Mouse (Mus musculus) bone marrow, adult 2 months (tissue): ENCODE measurements around the gene Borcs5. TPM values are rescaled to one million over a fixed set of nuclear protein-coding genes. Genes with fewer than 3 reads are reported as not detected.
"Not testable (repeated sequence)": the region's sequence is repeated elsewhere in the genome, so short reads cannot be mapped to it uniquely, and the experiment has no call there.

ENCODE experiments used
- H3K27ac ChIP-seq: fragments of 200-500 bp; 2 replicates; pipeline ENCODE4 v1.5.1; 2012; ENCODE audit warnings: low read depth, mild to moderate bottlenecking, control low read depth, inconsistent platforms, low read length; ENCODE audit not compliant: control insufficient read depth, poor library complexity, insufficient read depth
- H3K4me1 ChIP-seq: fragments of 200-500 bp; 2 replicates; pipeline ENCODE4 v1.6.1; 2011; ENCODE audit warnings: low read length; ENCODE audit not compliant: control insufficient read depth, insufficient read depth
- H3K4me3 ChIP-seq: fragments of 200-500 bp; replicated peaks from 2 replicates; pipeline ENCODE3; 2011; ENCODE audit warnings: mild to moderate bottlenecking, low read depth, low read length, control low read depth; ENCODE audit not compliant: control insufficient read depth
- CTCF ChIP-seq: fragments of 200-500 bp; IDR thresholded peaks from 2 replicates; pipeline ENCODE4 v1.5.1; 2011; ENCODE audit warnings: low read length, control low read depth; ENCODE audit not compliant: control insufficient read depth, insufficient read depth
- POLR2A ChIP-seq: fragments of 200-500 bp; IDR thresholded peaks from 2 replicates; pipeline ENCODE4 v1.6.1; 2011; ENCODE audit warnings: low read depth, mild to moderate bottlenecking, control low read depth, low read length, borderline replicate concordance; ENCODE audit not compliant: control insufficient read depth
- whole genome bisulfite sequencing: fragments of 180-500 bp; shearing (Covaris S2); methylation state at CpG from one replicate; pipeline ENCODE4 v1.1.7; 2018; 5-methylcytosine and 5-hydroxymethylcytosine counted together
- polyA plus RNA-seq: library from polyadenylated mRNA; stranded (reverse); fragments of >200 nt; gene quantifications from 2 replicates; pipeline ENCODE4 v1.2.4, GENCODE M21; 2011; ENCODE audit warnings: low replicate concordance; ENCODE audit not compliant: missing spikeins, insufficient read depth, insufficient read length

Gene Borcs5
- polyA plus RNA-seq, 1 experiment = 8.0 TPM

DNA sequence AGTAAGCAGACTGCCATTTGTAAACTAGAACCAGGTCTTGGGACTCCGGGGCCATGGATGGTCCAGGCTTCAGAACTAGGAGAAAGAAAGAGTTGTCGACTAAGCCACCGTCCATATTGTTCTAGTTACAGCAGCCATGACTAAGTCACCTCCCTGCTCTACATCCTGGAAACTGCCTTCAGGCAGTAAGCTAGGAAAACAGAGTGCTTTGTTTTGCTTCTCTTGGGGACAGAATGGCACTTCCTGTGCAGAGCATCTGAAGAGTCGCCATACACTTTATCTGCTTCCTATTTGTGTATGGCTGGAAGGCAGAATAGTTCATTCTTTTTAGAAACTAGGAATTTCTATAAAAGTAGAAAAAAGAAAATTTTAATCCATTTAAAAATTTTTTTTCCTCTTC is 17.2 kb downstream of the Borcs5 start:
- H3K27ac ChIP-seq = no peak overlapping the region
- TF ChIP-seq CTCF (no peak), POLR2A (no peak)
- H3K4me3 ChIP-seq = no peak overlapping the region
- WGBS = 78% methylated on average over 4 of the region's 4 CpGs
- peaks cover 1% of the 10 kb centered on the region; the same call in 1 of the 2 replicates for H3K4me1 ChIP-seq

DNA sequence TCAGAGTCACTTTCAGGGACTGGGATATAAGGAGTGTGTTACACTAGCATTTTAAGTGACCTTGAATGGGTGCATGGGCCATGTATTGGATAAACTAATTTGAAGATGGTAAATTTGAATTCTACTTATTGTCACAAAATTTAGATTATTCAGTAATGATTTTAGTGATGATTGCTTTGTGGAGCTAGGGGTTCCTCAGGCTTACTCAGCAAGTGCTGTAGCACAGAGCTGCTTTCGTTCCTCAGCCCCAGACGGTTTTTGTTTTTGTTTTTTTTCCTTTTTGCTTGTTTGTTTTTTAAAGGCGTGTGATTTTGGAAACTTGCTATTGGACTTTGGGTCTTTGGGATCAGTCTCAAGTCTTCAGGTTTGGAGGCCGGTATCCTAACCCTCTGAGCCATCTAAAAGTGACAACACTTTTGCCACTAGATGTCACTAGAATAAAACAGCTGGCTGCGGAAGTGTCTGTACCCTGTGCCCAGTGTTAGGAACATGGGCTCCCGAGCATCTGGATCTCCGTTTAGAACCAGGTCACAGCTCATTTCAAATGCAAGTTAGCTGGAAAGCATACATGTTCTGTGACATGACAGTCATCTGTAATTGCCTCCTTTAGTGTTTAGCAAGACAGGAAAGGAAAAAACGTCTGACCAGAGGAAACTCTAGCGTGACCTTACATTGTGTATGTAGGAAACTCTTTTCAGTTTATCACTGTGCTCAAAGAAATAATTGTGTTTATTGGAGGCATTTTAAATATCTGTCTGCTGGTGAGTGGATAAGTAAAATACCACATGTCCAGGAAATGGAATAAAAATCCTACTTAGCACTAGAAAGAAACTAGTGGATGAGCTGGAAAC is 20.0 kb downstream of the Borcs5 start:
- TF ChIP-seq CTCF (peak; percentile 52), POLR2A (no peak)
- Histone ChIP-seq H3K27ac (no peak overlapping the region), H3K4me3 (no peak overlapping the region), H3K4me1 (peaks cover 1% of the 10 kb centered on the region; the same call in 1 of the 2 replicates)
- 24% methylated on average over 9 of the region's 9 CpGs for WGBS

DNA sequence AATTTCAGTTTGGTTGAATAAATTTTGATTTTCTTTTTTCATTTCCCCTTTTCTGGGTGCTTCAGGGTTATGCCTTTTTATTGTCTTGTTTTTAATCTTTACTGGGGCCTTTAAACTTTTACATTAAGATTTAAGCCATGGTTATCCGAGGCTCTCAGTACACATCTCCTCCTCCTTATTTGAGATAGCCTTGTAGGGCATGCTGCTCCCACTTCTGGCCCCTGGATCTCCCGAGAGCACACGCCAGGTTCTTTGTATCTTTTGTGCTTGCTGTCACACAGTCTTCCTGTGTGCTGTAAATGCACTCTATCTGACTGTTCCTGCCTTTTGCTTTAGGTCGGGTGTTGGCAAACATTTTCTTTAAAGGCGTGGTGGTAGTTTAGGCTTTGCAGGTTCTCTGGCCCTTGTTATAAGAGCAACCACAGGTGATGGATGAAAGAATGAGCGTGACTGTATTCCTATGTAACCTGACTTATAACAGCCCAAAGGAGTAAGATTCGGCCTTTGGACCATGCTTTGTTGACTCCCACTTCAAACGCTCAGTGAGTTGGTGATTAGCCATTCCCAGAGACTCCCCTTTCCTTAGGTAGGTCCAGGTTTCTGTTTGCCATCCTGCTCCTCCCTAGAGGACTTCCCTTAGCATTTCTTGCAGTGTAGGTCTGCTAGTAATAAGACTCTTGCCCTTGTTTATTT is 21.6 kb downstream of the Borcs5 start:
- 63% methylated on average over 8 of the region's 8 CpGs for WGBS
- H3K4me3 ChIP-seq = no peak overlapping the region
- H3K27ac ChIP-seq = no peak overlapping the region
- peaks cover 1% of the 10 kb centered on the region; the same call in 1 of the 2 replicates for H3K4me1 ChIP-seq
- TF ChIP-seq CTCF (no peak), POLR2A (no peak)

GRCm38 (mm10) chr6:134664573-134664972 is 25.3 kb downstream of the Borcs5 start:
- TF ChIP-seq POLR2A = no peak
- TF ChIP-seq CTCF = no peak
- 71% methylated on average over 5 of the region's 5 CpGs for WGBS
- no peak overlapping the region for H3K4me3 ChIP-seq
- H3K4me1 ChIP-seq = peaks cover 1% of the 10 kb centered on the region; the same call in 1 of the 2 replicates
- H3K27ac ChIP-seq = no peak overlapping the region

GRCm38 (mm10) chr6:134665817-134666216 is 26.5 kb downstream of the Borcs5 start:
- no peak for TF ChIP-seq POLR2A
- no peak for TF ChIP-seq CTCF
- WGBS = 65% methylated on average over 9 of the region's 9 CpGs
- no peaks in the 10 kb centered on the region; the same call in 1 of the 2 replicates for H3K4me1 ChIP-seq

GRCm38 (mm10) chr6:134668519-134668918 is 29.2 kb downstream of the Borcs5 start:
- TF ChIP-seq POLR2A (no peak), CTCF (no peak)
- no peak overlapping the region for H3K27ac ChIP-seq
- WGBS = 22% methylated on average over 2 of the region's 2 CpGs

More at GRCm38 (mm10) chr6:134665817-134666216, 26.5 kb downstream of the Borcs5 start:
- H3K27ac ChIP-seq = no peak overlapping the region
- no peak overlapping the region for H3K4me3 ChIP-seq

GRCm38 (mm10) chr6:134669179-134669865 is 30.0 kb downstream of the Borcs5 start:
- TF ChIP-seq POLR2A = no peak
- TF ChIP-seq CTCF = no peak
- H3K4me3 ChIP-seq = no peak overlapping the region
- H3K4me1 ChIP-seq = peaks cover 3% of the 10 kb centered on the region; the same call in 1 of the 2 replicates
- no peak overlapping the region for H3K27ac ChIP-seq
- WGBS = 76% methylated on average over 6 of the region's 6 CpGs

More at GRCm38 (mm10) chr6:134668519-134668918, 29.2 kb downstream of the Borcs5 start:
- Histone ChIP-seq H3K4me3 (no peak overlapping the region), H3K4me1 (no peaks in the 10 kb centered on the region; the same call in 1 of the 2 replicates)

DNA sequence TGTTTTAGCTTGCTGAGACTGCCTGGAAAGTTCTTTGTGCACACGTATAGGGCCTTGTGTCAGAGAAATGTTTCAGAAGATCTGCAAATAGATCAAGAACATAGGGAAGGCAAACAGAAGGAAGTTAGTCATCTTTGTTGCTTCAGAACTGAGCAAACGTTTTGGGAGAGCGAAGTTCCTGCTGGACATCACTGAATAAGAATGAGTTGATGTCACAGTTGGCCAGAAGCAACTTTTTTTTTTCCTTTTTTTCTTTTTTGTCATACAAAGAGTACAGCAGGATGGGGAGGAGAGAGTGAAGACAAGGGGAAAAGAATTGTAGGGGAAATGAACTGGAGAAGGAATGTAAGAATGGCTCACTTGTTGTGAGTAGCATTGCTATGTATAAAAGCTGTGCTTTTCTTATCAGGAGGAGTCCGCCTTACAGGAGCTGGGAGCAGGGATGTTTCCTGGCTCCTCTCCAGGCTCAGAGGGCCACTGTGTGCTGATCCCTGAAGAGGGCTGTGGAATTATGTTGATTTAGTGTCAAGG is 31.6 kb downstream of the Borcs5 start:
- WGBS = 38% methylated on average over 4 of the region's 4 CpGs
- no peak for TF ChIP-seq CTCF
- no peak for TF ChIP-seq POLR2A

DNA sequence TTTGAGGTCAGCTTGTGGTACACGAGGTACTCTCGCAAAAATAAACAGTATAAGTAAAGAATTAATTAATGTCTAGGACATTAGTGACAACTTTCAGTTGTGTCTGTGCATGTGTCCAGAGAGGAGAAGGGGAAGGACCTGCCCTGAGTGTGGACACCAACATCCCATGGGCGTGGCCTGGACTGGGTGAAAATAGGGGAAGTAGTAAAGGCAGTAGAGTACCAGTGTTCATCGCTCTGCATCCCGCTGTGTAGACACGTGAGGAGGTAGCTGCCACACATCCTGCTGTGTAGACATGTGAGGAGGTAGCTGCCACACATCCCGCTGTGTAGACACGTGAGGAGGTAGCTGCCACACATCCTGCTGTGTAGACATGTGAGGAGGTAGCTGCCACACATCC is 34.4 kb downstream of the Borcs5 start:
- WGBS = 35% methylated on average over 8 of the region's 8 CpGs
- H3K4me1 ChIP-seq, H3K27ac ChIP-seq, H3K4me3 ChIP-seq: not testable (repeated sequence)

More for the DNA sequence above, 31.6 kb downstream of the Borcs5 start:
- H3K27ac ChIP-seq = no peak overlapping the region
- peaks cover 3% of the 10 kb centered on the region; the same call in 1 of the 2 replicates for H3K4me1 ChIP-seq
- no peak overlapping the region for H3K4me3 ChIP-seq
